Mouse (Mus musculus) testis, adult 2 months (tissue): ENCODE measurements around the gene Pnkd.

Experiments used
- CTCF ChIP-seq: fragments of 200-500 bp; IDR thresholded peaks from 2 replicates; pipeline ENCODE4 v1.5.1; 2012; ENCODE audit warnings: low read depth, mild to moderate bottlenecking, inconsistent platforms, low read length, moderate library complexity; ENCODE audit not compliant: control insufficient read depth, insufficient read depth, insufficient replicate concordance
- POLR2A ChIP-seq: fragments of 200-500 bp; IDR thresholded peaks from 2 replicates; pipeline ENCODE4 v1.6.1; 2012; ENCODE audit warnings: low read depth, mild to moderate bottlenecking, inconsistent platforms, low read length, moderate library complexity; ENCODE audit not compliant: control insufficient read depth

DNA sequence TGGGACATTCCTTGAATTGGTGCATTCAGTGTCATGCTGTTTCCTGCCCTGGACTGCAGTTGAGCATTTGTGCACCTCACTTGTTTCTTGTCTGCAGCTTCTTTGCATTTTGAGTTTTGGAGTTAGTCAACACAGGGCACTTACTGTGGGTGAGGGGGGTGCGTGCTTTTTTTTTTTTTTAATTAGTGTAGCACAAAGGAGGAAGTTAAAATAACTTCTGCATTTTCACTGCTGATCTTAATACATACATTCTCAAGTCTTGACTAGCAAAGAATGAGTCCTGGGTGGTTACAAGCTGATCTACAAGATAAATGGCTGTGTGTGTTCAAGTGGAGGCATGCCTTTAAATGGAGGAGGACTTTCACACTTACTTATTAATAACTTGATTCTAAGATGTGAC is 46.6 kb upstream of the Pnkd start:
- no peak for TF ChIP-seq CTCF
- TF ChIP-seq POLR2A, result no peak
